Mouse (Mus musculus) A20 (cell line): ENCODE measurements around the gene Caln1.

ENCODE experiments used
- DNase-seq: peaks from one replicate; pipeline ENCODE4 v3.0.0-alpha.2; 2011; ENCODE audit warnings: low read depth, low spot score

Caln1 gene

DNA sequence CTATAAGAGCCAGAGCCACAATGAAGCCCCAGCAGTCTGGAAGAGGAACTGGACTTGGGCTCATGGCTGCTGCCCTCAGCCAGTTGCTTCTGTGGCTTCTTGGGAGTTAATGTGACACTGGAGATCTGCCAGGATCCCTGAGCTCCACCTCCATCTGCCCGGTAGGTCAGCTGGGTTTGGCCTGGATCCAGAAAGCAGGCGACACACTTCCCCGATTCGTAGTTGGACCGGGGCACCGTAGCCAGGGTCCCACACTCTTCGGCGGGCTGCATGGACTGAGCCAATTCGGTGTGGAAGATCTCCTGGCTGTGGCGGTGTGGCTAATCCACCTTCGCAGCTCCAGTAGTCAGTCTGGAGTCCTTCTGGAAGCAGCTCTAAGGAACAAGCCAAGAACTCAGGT is at the start of gene Caln1:
Caln1 (plus strand) TSS at position 219 of the 400 bp plus-strand sequence.
- DNase-seq: no peak

DNA sequence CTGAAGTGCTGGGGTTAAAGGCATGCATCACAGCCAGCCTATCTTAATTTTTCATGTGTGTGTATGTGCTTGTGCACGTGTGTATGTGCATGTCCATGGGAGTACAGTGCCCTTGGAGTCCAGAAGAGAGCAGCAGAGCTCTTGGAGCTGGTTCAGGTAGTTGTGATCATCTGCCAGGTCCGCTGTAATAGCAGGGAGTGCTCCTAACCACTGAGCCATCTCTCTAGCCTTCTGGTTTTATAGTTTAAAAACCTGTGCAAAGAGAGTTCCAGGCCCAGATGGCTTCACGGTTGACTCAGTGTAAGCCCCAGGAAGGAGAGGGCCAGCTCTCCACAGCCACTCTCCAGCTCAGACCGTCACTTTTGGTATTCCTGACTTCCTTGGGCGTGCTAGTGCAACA is 49.5 kb upstream of the Caln1 start:
- no peak for DNase-seq

DNA sequence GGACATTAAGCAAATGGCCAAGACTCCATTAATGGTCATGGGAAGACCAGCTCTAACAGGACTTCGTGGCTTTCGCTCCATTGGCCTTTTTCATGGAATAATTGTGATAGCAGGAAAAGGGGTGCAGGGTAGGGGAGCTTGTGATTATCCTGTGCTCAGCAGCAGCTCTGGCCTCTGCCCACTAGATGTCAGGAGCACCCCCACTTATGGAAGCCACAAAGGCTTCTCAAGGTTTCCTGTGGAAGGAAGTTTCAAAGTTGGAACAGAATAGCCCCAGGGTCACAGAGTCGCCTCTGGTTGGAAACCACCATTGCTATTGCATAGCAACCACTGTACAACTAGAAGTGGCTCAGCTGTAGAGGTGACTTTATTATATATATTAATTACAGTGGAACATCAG is 48.8 kb upstream of the Caln1 start:
- DNase-seq: peak; percentile 12

DNA sequence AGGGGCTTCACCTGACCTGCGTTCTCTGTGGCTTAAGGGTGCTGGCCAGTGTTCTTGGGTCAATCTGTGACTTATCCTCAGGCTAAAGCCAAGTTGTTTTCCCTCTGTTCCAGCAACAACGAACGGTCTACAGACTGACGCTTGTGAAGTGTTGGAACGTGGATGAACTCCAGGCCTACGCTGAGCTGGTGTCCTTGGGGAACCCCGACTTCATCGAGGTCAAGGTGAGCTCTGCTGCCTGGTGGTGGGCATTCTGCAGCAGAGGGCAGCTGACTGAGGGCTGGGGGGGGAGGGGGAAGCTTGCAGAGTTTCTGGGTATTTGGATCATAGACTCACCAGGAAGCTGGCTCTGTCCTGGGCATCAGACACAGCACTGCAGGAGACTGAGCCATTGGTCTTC is 43.8 kb upstream of the Caln1 start:
- no peak for DNase-seq

DNA sequence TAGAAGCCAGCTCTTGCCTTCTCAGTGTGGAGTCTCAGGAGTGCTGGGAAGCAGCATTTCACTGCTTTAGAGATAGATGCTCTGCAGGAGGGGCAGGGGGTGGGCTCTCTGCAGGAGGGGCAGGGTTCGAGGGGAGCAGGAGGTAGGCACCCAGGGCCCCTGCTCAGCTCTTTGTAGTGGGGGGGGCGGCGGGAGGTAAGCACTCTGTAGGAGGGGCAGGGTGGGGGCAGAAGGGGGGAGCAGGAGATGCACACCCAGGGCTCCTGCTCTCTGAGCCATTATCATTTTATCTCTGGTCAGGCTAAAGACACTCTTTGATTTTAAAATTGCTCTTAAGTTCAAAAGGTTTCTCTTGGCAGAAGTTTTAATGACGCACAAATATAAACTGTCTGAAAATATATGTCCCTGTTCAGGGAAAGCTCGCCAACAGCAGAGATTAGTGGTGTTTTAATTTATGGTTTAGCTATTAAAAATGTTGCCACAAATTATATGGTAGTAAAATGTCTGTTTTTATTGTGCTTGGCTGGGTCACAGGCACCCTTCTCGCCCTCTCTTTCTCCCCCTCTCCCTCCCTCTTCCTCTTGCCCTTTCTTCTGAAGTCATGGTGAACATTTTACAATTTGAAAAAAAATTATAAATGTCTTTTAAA is 41.5 kb upstream of the Caln1 start:
- no peak for DNase-seq

DNA sequence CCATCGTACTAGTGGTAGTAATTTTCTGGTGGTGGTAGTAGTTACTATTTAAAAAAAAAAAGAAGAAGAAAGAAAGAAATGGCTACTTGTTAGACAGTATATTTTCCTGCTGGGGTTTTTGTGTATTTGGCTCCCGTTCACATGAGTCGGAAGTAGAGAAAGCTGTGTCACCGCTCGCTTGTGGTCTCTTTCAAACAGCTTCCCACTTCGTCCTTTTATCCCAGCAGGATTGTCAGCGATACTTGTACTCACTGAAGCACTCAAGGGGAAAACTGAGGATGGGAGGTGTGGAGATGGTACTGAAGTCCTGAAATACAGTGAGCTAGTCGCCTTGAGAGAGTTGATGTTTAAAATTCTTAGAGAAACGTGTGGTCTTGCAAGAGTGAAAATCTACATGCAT is 40.9 kb upstream of the Caln1 start:
- no peak for DNase-seq

DNA sequence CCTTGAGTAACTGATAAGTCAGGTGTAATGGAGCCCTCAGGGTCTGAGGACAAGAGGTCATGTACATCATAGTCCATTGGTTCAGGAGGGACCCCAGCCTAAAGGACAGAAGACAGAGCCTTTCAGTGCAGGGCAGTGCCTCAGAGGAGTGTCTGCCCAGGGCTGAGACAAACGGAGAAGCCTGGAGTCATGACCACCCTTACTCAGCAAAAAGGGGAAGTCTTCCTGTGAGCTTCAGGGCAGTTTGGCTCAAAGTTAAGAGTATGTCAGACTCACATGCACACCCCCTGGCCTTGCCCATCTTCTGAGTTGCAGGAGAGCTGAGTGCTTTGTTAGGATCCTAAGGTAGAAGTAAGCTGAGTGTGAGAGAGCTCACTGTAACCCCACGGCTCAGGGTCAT is 39.4 kb upstream of the Caln1 start:
- no peak for DNase-seq

DNA sequence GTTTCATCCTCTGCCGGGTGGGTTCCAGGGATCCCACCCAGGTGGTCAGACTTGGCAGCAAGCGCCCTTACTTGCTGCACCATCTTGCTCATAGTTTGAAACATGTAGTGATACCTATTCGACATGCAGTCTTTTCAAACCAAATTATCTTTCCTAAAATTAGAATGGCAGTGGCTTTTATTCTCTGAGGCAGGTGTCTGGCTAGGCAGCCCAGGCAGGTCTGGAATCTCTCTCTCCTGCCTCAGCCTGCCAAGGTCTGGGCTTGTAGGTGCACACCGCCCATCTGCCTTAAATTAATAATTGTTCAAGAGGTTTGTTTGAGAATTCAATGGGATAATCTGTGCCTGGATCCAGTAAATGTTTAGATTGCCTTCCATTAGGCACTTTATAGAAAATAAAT is 38.5 kb upstream of the Caln1 start:
- no peak for DNase-seq

DNA sequence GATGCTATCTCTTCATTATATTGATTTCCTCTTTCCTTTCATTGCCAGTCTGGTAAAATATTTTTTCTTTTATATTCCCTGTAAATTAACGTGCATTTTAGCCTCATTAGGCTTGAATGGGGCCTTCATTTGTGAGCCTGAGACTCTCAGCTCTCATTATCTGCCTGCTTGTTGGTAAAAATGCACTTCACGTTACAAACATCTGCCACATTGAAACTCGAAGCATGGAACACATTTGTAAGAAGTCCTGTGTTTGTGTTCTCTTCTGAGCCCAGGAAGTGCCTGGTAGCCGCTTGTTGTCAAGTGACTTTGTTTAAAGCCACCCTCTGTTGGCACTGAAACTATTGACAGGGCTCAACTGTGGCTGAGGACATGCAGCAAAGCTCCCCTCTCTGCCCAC is 38.0 kb upstream of the Caln1 start:
- no peak for DNase-seq

DNA sequence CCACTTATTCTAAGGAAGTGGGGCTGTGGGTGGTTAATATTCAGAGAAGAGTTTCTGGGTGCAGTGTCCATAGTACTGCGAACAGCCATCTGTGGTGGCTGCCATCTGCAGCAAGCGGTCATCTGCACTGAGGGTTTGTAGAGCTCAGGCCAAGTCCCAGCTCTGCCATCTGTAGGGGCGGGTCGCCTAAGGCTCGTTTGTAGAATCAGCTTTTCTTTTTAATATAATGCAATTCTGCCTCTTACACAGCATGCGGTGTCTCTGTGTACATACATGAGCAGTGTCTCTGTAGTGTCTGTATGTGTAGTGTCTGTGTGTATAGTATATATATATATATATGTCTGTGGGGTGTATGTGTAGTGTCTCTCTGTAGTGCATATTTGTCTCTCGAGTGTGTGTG is 35.7 kb upstream of the Caln1 start:
- DNase-seq: no peak

DNA sequence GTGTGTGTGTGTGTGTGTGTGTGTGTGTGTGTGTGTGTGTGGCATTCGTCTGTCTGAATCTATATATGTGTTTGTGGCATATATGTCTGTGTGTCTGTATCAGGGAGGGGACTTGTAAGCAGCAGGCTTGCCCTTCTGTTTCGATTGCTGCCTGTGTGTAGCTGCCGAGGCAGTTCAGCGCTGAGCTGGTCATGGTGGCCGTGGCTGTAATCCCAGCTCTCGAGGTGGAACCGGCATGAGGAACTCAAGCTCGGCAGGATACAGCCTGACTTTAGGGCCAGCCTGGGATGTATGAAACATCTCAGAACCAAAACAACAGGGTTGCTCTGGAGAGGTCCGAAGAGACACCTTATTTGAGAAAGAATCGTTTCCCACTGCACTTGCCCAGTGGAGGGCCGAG is 35.3 kb upstream of the Caln1 start:
- DNase-seq: no peak

DNA sequence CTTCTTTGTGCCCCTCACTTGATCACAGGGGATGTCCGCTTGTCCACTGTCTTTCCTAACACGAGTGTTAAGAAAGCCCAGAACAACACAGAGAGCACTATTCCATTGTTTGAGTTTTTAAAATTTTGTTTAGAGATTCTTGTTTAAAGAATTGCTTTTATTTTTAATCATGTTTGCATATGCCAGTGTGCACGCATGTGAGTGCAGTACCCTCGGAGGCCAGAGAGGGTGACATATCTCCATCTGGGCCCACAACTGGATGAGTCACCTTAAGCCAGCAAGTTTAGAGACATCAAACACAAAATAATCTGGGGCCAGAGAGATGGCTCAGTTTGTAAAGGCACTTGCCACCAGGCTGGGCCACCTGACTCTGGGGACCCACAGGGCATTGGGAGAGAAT is 33.8 kb upstream of the Caln1 start:
- DNase-seq: no peak

DNA sequence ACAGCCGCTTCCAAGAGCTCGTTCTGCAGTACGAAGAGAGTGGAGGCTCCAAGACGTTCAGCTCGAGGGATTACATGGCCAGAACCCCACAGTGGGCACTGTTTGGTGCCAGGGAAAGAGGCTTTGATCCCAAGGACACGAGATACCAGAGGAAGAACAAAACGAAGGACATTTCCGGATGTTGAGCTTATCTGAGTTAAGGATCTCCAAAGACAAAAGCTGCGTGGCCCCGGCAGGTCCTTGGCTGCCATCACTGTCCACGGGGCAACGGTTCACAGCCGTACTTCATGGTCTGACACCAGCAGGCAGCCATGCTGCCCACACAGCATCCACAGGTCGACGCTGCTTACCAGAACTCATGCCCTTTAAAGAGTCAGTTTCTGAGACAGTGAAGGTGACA is 28.6 kb upstream of the Caln1 start:
- no peak for DNase-seq

DNA sequence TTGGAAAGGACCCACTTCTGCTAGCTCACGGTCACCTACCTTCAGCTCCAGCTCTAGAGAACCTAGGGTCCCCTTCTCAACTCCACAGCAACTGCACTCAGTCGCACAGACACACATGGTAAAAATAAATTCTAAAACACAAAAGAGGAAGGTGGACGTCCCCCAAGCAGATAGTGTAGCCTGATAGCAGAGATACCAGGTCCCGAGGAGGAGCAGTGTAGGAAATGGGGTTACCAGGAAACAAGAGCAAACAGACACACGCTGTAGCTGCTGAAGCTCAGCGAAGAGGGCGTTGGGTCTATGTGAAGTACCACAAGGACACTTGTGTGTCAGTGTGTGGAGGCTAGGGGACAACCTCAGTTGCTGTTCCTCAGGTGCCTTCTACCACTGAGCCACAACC is 24.3 kb upstream of the Caln1 start:
- DNase-seq: no peak

DNA sequence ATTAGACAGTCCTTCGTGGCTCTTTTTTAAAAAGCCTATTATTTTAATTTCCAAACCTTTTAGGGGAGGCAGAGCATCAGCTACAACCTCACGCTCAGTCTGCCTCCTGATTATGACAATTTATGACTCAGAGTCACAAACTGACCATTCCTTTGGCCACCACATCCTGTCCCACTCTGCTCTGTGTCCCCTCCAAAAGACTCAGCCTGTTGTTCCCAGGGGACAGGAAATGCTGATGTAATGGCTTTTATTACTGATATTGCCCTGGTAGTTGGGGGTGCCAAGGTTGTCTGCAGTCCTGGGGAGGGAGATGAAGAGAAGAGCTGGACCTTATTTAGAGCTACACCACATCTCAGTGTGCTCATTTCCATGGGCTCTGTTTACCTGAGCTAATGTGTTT is 23.4 kb upstream of the Caln1 start:
- no peak for DNase-seq

DNA sequence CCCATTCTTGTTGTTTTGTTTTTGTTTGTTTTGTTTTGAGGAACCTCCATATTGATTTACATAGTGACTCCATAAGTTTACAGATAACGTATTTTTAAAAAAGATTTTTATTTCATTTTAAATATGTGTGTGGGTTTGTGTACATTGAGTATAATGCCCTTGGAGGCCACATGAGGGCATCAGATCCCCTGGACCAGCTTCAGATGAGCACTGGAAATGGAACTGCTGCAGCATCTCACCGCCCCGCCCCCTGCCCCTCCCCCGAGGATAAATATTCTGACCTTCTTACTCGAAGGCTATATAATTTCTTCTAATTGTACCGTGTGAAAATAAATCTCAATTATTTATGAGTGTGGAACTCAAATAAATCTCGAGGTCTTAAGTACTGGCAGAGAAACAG is 14.0 kb upstream of the Caln1 start:
- DNase-seq: peak; percentile 8

DNA sequence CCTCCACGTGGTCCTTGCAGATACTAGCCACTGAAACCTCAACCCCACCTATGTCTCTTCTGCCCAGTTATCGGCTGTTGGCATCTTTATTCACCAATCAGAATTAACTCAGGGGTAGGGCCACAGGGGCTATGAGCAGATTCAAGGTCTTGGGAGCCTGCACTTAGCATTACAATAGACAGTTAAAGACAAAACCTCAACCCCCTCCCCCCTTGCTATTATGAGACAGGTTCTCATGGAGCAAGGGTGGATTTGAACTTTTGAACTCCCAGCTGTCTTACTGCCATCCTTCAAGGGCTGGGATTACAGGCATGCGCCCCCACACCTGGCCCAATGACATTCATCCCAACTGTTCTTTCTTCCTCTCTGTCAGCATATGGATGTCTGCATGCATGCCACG is 6.1 kb upstream of the Caln1 start:
- DNase-seq: no peak

DNA sequence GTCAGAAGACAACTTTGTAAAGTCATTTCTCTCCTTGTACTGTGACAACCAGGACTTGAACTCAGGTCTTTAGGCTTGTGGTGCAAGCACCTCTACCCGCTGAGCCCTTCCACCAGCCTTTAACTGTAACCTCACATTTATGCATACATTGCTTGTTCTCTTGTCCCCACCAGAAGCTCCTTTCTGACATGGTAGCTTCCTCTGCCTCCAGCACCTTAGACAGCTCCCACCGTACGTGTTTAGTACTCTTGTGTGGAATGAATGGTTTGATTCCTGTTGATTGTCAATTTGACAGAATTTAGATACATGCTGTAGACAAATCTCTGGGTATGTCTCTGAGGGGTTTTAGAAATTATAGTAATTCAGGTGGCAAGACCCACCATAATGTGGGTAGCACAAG is 5.5 kb upstream of the Caln1 start:
- no peak for DNase-seq

DNA sequence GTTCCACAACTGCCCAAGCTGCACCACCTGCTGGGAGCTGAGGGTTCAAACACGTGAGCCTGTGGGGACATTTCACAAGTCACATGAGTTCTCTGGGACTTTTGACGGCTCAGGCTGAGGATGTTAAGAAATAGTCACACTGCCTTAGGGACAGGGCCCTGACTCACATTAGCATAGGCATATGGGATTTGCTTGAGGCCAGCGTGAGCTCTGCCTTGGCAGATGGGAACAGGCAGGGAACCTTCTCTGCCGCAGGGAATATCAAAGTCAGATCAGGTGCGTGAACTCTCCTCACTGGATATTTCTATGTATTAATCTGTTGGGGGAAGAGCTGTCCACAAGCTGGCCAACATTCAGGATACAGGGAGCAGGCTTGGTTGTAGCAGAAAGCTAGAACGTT is 1.0 kb upstream of the Caln1 start:
- DNase-seq: no peak

DNA sequence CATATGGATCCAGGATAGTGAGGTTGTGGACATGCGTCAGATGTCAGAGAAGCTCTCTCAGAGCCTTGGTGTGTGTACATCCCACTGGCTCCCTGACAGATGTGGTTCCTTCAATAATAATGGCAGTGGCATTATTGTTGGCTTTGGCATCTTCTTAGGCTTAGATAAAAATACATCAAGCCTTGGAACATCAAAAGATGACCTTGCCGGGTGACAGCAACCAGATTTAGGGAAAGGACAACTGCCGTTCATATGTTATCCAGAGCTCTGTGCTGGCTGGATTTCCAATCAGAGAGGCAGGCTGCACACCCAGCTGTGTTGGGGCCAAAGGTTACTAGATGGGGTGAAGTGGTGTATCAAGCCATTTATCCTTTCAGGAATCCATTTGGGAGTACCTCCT is 6.2 kb downstream of the Caln1 start:
- no peak for DNase-seq

DNA sequence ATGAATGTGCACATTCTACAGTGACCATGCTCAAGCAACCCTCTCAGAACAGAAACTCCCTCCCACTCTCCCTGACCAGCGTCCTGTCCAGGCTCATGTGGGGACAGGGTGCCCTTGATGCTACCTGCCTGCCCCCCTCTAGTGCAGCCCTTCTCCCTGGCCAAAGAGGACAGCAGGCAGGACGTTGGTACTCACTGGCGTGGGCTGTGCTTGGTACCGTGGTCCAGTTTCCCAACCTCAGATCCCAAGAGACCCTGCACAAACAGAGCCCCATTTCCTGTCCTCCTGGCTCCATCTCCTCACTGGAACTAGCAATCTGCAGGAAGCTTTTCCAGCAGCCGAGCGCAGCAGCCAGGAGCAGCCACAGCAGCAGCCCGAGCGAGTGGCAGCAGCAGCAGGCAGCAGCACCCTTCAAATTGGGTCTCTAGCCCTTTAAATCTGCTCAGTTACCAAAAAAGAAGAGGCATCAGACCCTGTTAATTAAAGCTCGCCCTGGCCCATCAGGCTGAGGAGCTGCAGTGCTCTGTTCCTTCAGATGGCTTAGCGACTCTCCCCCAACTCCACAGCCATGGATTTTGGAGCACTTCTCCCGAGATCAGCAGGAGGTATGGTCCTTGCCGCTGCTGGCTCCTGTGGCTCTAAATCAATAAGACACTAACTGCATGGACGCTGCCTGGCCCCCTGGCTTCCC is 15.1 kb downstream of the Caln1 start, which contains the start of gene A330070K13Rik:
A330070K13Rik (minus strand) TSS at position 410 of the 691 bp plus-strand sequence.
- DNase-seq: no peak

DNA sequence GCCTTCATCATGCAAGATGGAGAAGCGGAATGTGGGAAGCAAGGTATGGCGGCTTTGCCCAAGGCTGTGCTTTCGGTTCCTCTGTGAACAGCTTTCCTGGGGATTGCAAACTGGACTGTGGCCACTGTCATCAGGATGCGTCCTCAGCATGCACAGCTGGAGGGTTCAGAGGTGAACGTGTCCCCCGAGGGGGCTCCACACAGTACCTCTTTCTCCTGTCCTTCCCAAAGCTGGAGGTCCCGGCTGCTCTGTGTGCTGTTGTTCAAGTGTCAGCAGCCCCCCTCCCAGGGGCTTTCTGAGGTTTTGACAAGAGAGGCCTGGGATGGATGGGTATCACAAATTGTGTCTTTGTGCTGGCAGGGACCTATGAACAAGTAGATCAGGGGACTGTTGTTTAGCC is 17.2 kb downstream of the Caln1 start:
- DNase-seq: no peak

DNA sequence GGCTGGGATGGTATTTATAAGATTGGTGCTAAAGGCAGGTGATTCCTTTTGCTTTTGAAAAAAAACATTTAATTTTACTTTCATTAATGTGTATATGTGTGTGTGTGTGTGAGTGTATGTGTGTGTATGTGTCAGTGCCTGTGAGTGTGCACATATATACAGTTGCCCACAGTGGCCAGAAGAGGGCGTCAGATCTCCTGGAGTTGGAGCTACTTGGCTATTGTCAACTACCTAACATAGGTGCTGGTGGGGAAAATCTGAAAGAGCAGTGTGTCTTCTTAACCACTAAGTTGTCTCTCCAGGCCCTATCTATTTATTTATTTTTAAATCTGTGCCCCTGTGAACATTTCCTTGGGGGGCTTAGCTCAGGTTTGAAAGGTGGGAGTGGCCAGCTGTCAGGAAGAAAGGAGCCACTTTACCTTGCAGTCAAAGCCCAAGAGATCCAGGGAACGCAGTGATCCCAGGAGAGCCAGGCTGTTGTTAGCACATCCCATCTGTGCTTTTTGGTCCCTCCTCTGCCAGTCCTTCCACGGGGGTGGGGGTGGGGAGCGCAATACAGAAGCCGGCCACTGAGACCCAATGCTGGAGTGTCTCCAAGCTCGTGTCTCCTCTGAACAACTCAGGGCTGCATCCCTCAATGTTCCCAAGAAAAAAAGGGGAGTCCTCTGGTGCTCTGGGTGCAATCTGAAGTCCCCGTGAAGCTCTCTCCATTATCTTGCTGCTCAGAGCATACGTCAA is 24.5 kb downstream of the Caln1 start:
- DNase-seq: no peak
